Mouse (Mus musculus) kidney, adult 2 months (tissue): Measurements from ENCODE around the gene Plpp4. TPM values are rescaled to one million over a fixed set of nuclear protein-coding genes. Genes with fewer than 3 reads are reported as not detected.

ENCODE experiments used
- DNase-seq: peaks from one replicate; pipeline ENCODE4 v3.0.0; 2021
- H3K27ac ChIP-seq: fragments of 200-500 bp; 2 replicates; pipeline ENCODE4 v1.5.1; 2012; ENCODE audit warnings: low read depth, low read length, control low read depth, inconsistent platforms; ENCODE audit not compliant: insufficient read depth
- H3K27me3 ChIP-seq: fragments of 200-500 bp; replicated peaks from 2 replicates; pipeline ENCODE4 v1.6.1; 2012; ENCODE audit warnings: mild to moderate bottlenecking, moderate library complexity, low read length, inconsistent platforms; ENCODE audit not compliant: control insufficient read depth, insufficient read depth
- H3K36me3 ChIP-seq: fragments of 200-500 bp; 2 replicates; pipeline ENCODE4 v1.6.1; 2012; ENCODE audit warnings: mild to moderate bottlenecking, moderate library complexity, low read length, inconsistent platforms; ENCODE audit not compliant: control insufficient read depth, insufficient read depth
- H3K4me1 ChIP-seq: fragments of 200-500 bp; 2 replicates; pipeline ENCODE4 v1.6.1; 2011; ENCODE audit warnings: low read length; ENCODE audit not compliant: control insufficient read depth, insufficient read depth
- H3K4me3 ChIP-seq: fragments of 200-500 bp; 2 replicates; pipeline ENCODE4 v1.5.1; 2011; ENCODE audit warnings: mild to moderate bottlenecking, low read depth, low read length, control low read depth; ENCODE audit not compliant: insufficient read depth
- CTCF ChIP-seq: fragments of 200-500 bp; conservative IDR thresholded peaks from 2 replicates; pipeline ENCODE4 v1.5.1; 2011; ENCODE audit warnings: low read depth, mild to moderate bottlenecking, control low read depth, low read length, moderate library complexity, mixed read lengths; ENCODE audit not compliant: insufficient read depth, insufficient read length
- POLR2A ChIP-seq: fragments of 200-500 bp; IDR thresholded peaks from one replicate; pipeline ENCODE4 v1.6.1; 2011; ENCODE audit warnings: low read depth, low read length, control low read depth
- WGBS: fragments of 180-500 bp; shearing (Covaris S2); methylation state at CpG from one replicate; pipeline ENCODE4 v1.1.7; 2018; 5-methylcytosine and 5-hydroxymethylcytosine counted together
- polyA plus RNA-seq: library from polyadenylated mRNA; depleted of rRNA; stranded (reverse); fragments of >200 nt; gene quantifications from 2 replicates; pipeline ENCODE4 v1.2.3, GENCODE M21; 2012; rRNA removed

Plpp4 gene
- 0.26 and 0.27 TPM in 2 replicates for polyA plus RNA-seq

DNA sequence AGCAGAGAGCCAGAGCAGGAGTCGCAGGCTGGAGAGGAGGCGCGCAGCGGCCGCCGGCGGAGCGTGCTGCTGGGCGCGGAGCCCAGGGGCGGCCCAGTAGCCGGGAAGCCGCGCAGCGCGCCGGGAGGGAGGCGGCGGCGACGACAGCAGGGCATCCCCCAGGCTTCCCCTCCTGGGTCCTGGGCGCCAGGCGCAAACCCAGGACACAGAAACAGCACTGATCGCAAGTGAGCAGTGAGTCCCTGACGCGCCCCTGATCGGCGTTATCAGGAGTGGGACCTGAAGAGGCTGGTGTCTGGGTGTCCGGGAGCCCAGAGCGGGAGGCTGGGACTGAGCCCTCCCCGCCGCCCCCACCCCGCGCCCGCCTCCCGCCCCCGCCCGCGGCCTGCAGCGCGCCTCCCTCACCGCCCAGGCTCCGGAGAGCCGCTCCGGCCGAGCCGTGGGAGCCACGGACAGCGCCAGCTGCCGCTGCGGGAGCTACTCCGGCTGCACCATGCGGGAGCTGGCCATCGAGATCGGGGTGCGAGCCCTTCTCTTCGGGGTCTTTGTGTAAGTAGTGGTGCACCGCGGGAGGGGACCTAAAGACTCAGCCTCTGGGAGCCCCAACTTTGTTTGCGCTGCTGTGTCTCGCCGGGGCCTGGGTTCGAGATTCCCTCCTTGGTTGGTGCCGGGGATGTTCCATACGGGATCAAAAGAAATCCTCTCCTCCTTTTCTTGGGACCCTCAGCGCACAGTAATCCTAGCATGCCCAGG is at the start of gene Plpp4:
Gene Plpp4, plus strand, starts transcription at position 411 of the 753 bp plus-strand sequence.
- no peaks in the 10 kb centered on the region for H3K27me3 ChIP-seq
- H3K4me1 ChIP-seq = no peaks in the 10 kb centered on the region
- H3K27ac ChIP-seq = no peak within 1 kb of the TSS
- TF ChIP-seq CTCF = no peak
- DNase-seq = no peak
- H3K36me3 ChIP-seq = no peaks in the 10 kb centered on the region
- H3K4me3 ChIP-seq = no peak within 1 kb of the TSS
- WGBS = 2% methylated on average over 65 of the region's 66 CpGs

DNA sequence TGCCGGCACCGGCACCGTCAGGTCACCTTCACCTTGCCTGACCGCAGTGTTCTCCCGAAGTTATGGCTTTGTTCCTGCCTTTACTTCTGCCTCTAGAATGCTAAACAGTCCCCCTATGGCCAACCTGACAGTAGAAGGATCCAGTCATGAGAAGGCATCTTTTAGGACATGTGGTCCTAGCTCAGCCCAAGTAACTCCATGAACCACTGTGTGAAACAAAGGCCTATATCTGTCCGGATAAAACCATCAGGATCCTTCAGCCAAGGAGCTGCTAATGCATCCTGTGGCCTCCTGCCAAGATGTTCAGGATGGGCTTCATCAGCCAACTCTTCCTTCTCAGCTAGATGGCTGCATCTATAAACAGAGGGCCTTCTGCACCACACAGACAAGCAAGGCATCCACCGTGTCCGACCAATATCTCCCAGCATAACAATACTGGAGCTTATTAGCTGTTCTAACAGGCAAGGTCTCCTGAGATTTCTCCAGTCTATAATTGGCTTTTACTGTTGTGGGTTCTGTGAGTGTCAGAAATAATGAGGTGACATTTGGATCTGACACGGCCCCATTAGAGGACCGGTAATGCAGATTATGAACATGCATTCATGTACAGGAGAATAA is 40.8 kb upstream of the Plpp4 start:
- no peak for DNase-seq
- Histone ChIP-seq H3K4me1 (no peaks in the 10 kb centered on the region), H3K27ac (no peak overlapping the region), H3K36me3 (no peaks in the 10 kb centered on the region), H3K4me3 (no peak overlapping the region), H3K27me3 (no peaks in the 10 kb centered on the region)
- TF ChIP-seq CTCF = no peak
- no peak for TF ChIP-seq POLR2A
- WGBS = 86% methylated on average over 10 of the region's 10 CpGs

DNA sequence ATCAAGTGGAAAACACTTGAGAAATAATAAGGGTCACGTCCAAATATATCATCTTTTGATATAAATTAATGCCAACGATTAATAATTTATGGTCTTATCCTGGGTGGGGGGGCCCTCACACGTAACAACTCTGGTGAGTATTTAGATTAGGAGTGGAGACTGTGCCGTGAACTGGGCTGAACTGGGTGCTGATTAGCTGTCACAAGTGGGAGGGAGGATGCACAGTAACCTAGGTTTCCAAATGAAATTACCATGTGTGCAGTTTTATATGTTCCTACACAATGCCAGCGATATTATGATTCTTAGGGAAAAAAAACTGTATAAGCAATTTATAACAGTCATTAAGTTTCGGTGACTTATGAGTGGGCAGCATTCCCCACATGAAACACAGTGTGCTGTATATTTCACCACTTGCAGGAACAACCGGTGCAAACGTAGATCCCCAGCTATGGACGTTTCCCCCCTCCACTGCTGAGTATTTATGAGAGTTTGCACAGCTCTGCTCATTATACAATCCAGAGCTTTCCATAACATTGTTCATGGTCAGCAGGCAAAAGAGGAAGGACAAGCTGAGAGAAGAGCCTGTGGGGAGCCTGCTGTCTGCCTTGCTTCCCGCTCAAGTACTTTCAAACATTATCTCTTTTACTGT is 40.2 kb upstream of the Plpp4 start:
- H3K36me3 ChIP-seq = no peaks in the 10 kb centered on the region
- no peak overlapping the region for H3K4me3 ChIP-seq
- 66% methylated on average over 10 of the region's 10 CpGs for WGBS
- no peak overlapping the region for H3K27ac ChIP-seq
- DNase-seq = no peak
- H3K4me1 ChIP-seq = no peaks in the 10 kb centered on the region
- H3K27me3 ChIP-seq = no peaks in the 10 kb centered on the region
- TF ChIP-seq CTCF (no peak), POLR2A (no peak)

DNA sequence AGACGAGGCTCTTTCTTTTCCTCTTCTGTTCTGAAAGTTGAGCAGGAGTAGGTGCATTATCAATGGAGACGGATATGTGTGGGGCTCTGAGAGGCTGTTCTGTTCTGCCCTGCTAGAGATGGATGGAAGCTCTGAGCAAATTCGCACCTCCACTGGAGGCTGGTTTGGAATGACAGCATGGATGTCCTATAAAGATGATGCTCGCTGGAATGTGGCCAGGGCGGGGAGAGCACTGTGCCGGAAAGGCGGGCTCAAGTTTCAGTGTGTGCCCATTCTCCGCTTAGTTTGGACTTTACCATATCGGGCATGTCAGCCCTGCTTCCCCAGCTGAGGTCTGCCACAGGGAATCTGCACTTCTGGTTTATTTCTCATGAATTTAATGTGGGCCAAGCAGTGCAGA is 35.9 kb upstream of the Plpp4 start:
- Histone ChIP-seq H3K4me1 (no peaks in the 10 kb centered on the region), H3K27ac (no peak overlapping the region), H3K36me3 (no peaks in the 10 kb centered on the region), H3K27me3 (no peaks in the 10 kb centered on the region), H3K4me3 (no peak overlapping the region)
- TF ChIP-seq CTCF (no peak), POLR2A (no peak)
- 45% methylated on average over 9 of the region's 9 CpGs for WGBS
- no peak for DNase-seq

DNA sequence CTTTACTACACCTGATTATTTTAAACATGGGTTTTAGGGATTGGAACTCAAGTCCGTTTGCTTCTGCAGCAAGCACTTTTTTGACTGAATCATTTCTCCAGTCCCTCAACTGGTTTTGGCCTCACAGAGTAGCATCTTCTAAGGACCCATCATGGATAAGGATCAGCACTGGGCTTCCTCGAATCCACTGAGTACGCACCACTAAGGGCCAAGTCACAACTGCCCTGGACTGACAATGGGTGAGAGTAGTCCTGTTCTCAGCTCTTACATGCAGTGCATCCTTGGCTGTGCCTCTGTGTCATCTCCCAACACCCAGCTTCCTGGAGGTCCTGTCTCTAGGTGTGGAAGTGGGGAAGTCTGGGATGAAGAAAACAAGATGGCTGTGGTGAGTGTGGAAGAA is 35.2 kb upstream of the Plpp4 start:
- Histone ChIP-seq H3K27ac (no peak overlapping the region), H3K36me3 (no peaks in the 10 kb centered on the region), H3K4me3 (no peak overlapping the region), H3K4me1 (no peaks in the 10 kb centered on the region), H3K27me3 (no peaks in the 10 kb centered on the region)
- WGBS = 86% methylated on average over 3 of the region's 3 CpGs
- no peak for DNase-seq
- TF ChIP-seq CTCF (no peak), POLR2A (no peak)

DNA sequence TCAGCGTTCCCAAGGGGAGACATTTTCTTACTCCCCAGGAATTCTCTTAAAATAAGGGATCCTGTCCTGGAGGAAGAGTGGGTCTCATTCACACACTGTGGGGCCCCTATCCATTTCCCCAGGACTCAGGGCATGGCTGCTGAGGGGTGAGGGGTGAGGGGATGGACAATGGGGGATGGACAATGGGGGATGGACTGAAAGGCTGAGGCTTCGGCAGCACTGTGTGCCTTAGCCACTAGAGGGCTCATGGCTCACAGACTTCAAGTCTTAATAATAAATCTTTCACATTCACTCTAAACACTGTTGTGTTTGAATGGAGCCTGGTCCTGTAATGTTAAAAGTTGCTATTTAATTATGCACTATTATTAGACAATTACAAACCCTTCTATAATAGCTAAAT is 21.4 kb upstream of the Plpp4 start:
- TF ChIP-seq POLR2A (no peak), CTCF (peak; percentile 52; the same call in 1 of the 2 replicates)
- WGBS = 48% methylated on average over 2 of the region's 2 CpGs
- Histone ChIP-seq H3K36me3 (no peaks in the 10 kb centered on the region), H3K27ac (no peak overlapping the region), H3K4me1 (no peaks in the 10 kb centered on the region), H3K4me3 (no peak overlapping the region), H3K27me3 (no peaks in the 10 kb centered on the region)
- peak; percentile 18 for DNase-seq

DNA sequence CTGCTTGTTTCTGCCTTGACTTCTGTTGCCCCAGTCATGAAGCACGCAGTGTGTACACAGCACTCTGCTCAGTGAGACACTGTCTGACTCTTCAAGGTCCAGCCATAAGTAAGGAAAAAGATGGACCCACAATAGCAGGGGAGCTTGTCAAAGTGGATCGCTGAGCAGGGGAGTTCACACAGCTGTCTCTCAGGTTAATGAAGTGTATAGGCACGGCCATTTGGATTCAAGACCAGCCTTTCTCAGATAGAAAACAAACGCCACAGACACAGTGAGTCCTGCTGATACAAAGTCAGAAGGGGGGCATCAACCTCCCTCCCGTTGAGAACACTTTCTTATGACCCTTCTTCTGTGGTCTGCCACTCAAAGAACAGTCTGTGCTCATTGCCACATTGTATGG is 20.8 kb upstream of the Plpp4 start:
- Histone ChIP-seq H3K36me3 (no peaks in the 10 kb centered on the region), H3K27ac (no peak overlapping the region), H3K27me3 (no peaks in the 10 kb centered on the region), H3K4me3 (no peak overlapping the region), H3K4me1 (no peaks in the 10 kb centered on the region)
- TF ChIP-seq CTCF (no peak), POLR2A (no peak)
- DNase-seq = no peak
- WGBS = 30% methylated on average over 5 of the region's 5 CpGs
